Mouse (Mus musculus) cerebellum, adult 11 months (tissue): ENCODE data around the gene Prss58.

Source experiments
- DNase-seq: peaks from one replicate; pipeline ENCODE4 v3.0.0; 2022

Gene Prss58

GRCm38 (mm10) chr6:40900287-40900686, at the start of gene Prss58:
TSS of gene Prss58 (minus strand) at chr6:40900387.
- no peak for DNase-seq

DNA sequence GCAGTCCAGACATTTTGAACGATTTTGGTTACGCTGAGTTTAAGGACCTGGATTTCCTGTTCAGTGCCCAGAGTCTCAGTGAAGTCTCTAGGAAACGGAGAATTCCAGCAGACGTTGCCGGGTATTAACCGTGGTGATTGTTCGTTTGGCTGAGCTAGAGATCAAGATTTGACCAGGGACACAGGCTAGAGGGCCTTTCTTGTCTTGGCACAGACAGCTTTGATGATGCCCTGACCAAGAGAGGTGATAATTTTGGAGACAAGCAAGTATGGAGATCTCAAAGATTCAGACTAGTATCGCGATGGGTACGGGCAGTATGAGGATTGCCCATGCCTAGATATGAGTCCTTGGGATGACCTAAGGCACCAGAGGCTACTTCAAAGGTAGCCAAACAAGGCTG, 40.3 kb upstream of the Prss58 start, which contains the start of gene 1700074P13Rik:
Gene 1700074P13Rik, minus strand, starts transcription at position 101 of the 400 bp plus-strand sequence.
- no peak for DNase-seq

- no peak for DNase-seq
Observed at GRCm38 (mm10) chr6:40919954-40920353, 19.8 kb upstream of the Prss58 start.

- no peak for DNase-seq
Observed at GRCm38 (mm10) chr6:40894716-40895115, 5.5 kb downstream of the Prss58 start.

- no peak for DNase-seq
Observed at GRCm38 (mm10) chr6:40893577-40893976, 6.6 kb downstream of the Prss58 start.

DNA sequence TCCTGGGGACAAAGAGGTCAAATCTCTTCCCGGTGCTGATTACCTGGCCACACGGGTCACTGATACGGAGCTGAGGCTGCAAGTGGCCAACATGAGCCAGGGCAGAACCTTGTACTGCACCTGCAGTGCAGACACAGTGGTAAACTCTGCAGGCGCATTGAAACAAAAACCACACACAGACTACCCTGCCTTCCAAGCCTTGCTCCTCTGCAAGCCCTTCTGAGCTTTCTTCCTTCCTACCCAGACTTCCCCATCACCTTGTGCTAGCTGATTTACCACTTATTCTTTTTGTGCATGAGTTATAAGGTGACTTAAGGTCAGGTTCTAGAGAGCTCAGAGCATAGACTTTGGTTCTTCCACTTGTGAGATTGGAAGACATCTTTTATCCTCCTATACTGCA, 8.4 kb downstream of the Prss58 start:
- no peak for DNase-seq

GRCm38 (mm10) chr6:40890973-40891372, 9.2 kb downstream of the Prss58 start:
- no peak for DNase-seq

DNA sequence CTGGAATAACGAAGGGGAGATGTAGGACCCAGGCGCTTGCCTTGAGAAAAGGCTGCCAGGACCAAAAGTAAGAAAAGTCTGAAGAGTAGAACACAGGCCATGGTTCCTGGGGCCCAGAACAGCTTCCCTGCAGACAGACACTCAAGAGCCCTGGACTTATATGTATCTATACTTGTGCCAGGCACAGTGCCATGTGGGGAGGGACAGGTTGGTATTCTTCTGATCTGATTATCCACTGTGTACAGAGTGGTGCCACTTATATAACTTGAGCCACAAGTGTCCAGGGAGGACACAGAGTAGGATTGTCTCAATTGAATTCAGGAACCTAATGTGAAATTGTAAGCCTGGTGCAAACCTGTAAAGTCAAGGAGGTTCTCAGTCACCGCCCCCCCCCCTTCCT, 12.8 kb downstream of the Prss58 start, which contains the start of gene Moxd2:
Gene Moxd2, minus strand, starts transcription at position 101 of the 400 bp plus-strand sequence.
- no peak for DNase-seq

DNA sequence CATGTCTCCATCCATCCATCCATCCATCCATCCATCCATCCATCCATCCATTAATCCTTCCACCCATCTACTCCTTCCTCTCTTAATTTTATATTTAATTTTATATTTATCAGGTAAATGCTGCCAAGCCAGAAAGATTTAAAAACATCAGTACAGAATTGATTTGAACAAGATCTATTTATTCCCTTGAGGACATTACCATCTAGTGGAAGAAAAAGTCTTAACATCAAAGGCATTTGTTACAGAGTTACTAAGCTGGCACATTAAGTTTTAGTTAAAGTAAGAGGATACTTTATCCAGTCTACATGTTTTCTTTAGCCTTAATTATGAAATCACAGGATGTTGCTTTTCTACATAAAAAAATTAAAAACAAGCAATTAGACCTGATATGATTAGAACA, 54.9 kb downstream of the Prss58 start:
- no peak for DNase-seq
